Mouse (Mus musculus) heart, postnatal 0 days (tissue): ENCODE measurements around the gene Rapgef5.

Experiments
- CTCF ChIP-seq: IDR thresholded peaks from 2 replicates; pipeline ENCODE4 v1.5.1; 2016; ENCODE audit warnings: antibody characterized with exemption, control low read depth, low read depth
- EP300 ChIP-seq: IDR thresholded peaks from 2 replicates; pipeline ENCODE4 v1.6.1; 2016; ENCODE audit warnings: antibody characterized with exemption, low read depth

DNA sequence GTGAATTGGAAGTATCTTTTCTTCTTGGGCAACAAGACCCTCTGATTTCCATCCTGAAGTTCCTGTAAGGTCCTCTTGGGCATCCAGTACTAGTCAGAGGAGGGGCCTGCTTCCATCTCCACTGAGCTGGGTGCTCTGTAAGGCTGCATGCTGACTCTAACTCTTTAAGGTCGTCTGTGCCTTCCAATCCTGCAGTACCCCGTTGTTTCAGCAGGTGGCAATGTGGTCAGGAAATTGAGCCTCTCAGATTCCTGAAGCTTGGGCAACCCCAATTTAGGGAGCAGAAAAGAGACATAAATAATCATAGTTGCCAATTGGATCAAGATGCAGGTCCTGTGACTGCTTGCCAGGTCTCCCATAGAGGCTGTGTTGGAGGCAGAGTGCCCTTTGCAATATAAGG is 256.4 kb downstream of the Rapgef5 start:
- TF ChIP-seq EP300 (no peak), CTCF (peak; percentile 76)
